Mouse (Mus musculus) bone marrow, adult 2 months (tissue): ENCODE measurements around the gene Taok3. TPM values are rescaled to one million over a fixed set of nuclear protein-coding genes. Genes with fewer than 3 reads are reported as not detected.

ENCODE experiments used
- H3K27ac ChIP-seq: fragments of 200-500 bp; 2 replicates; pipeline ENCODE4 v1.5.1; 2012; ENCODE audit warnings: low read depth, mild to moderate bottlenecking, control low read depth, inconsistent platforms, low read length; ENCODE audit not compliant: control insufficient read depth, poor library complexity, insufficient read depth
- H3K4me1 ChIP-seq: fragments of 200-500 bp; 2 replicates; pipeline ENCODE4 v1.6.1; 2011; ENCODE audit warnings: low read length; ENCODE audit not compliant: control insufficient read depth, insufficient read depth
- H3K4me3 ChIP-seq: fragments of 200-500 bp; replicated peaks from 2 replicates; pipeline ENCODE3; 2011; ENCODE audit warnings: mild to moderate bottlenecking, low read depth, low read length, control low read depth; ENCODE audit not compliant: control insufficient read depth
- CTCF ChIP-seq: fragments of 200-500 bp; IDR thresholded peaks from 2 replicates; pipeline ENCODE4 v1.5.1; 2011; ENCODE audit warnings: low read length, control low read depth; ENCODE audit not compliant: control insufficient read depth, insufficient read depth
- POLR2A ChIP-seq: fragments of 200-500 bp; IDR thresholded peaks from 2 replicates; pipeline ENCODE4 v1.6.1; 2011; ENCODE audit warnings: low read depth, mild to moderate bottlenecking, control low read depth, low read length, borderline replicate concordance; ENCODE audit not compliant: control insufficient read depth
- WGBS: fragments of 180-500 bp; shearing (Covaris S2); methylation state at CpG from one replicate; pipeline ENCODE4 v1.1.7; 2018; 5-methylcytosine and 5-hydroxymethylcytosine counted together
- polyA plus RNA-seq: library from polyadenylated mRNA; stranded (reverse); fragments of >200 nt; gene quantifications from 2 replicates; pipeline ENCODE4 v1.2.4, GENCODE M21; 2011; ENCODE audit warnings: low replicate concordance; ENCODE audit not compliant: missing spikeins, insufficient read depth, insufficient read length

Taok3 gene
- polyA plus RNA-seq, 1 experiment = 47.6 TPM

- 90% methylated on average over 14 of the region's 14 CpGs for WGBS
- no peak overlapping the region for H3K27ac ChIP-seq
Measured at GRCm38 (mm10) chr5:117271945-117272344, 152.0 kb downstream of the Taok3 start.

DNA sequence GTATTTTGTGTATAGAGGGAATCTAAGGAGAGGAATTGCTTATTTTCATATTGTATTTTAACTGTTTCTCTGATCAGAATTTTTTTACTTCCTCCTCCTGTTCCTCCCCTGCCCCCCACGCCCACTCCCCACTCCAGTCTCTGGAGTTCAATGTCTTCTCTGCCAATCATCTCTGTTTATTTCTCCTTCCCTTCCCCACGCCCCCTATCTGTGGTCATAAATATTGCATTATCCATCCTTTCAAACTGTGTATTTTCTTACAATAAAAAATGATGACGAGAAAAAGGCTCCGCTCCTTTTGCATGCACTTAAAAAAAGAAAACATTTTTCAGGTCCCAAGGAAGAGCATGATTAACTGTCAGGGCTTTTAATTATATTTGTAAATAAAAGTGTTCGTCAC is 154.9 kb downstream of the Taok3 start:
- Histone ChIP-seq H3K4me3 (no peak overlapping the region), H3K27ac (no peak overlapping the region), H3K4me1 (no peaks in the 10 kb centered on the region; the same call in 1 of the 2 replicates)
- 68% methylated on average over 5 of the region's 5 CpGs for WGBS
- no peak for TF ChIP-seq POLR2A
- no peak for TF ChIP-seq CTCF

More at GRCm38 (mm10) chr5:117271945-117272344, 152.0 kb downstream of the Taok3 start:
- TF ChIP-seq POLR2A = no peak
- no peak for TF ChIP-seq CTCF
- H3K4me1 ChIP-seq = no peaks in the 10 kb centered on the region; the same call in 1 of the 2 replicates
- no peak overlapping the region for H3K4me3 ChIP-seq

GRCm38 (mm10) chr5:117277784-117278183 is 157.9 kb downstream of the Taok3 start:
- Histone ChIP-seq H3K4me1 (no peaks in the 10 kb centered on the region), H3K4me3 (no peak overlapping the region), H3K27ac (no peak overlapping the region)
- WGBS = 91% methylated on average over 6 of the region's 6 CpGs
- no peak for TF ChIP-seq CTCF
- no peak for TF ChIP-seq POLR2A

- Histone ChIP-seq H3K4me3 (no peak overlapping the region), H3K27ac (no peak overlapping the region), H3K4me1 (no peaks in the 10 kb centered on the region)
- 76% methylated on average over 15 of the region's 15 CpGs for WGBS
- TF ChIP-seq POLR2A = no peak
- no peak for TF ChIP-seq CTCF
Measured at GRCm38 (mm10) chr5:117278809-117279668, 159.1 kb downstream of the Taok3 start.

DNA sequence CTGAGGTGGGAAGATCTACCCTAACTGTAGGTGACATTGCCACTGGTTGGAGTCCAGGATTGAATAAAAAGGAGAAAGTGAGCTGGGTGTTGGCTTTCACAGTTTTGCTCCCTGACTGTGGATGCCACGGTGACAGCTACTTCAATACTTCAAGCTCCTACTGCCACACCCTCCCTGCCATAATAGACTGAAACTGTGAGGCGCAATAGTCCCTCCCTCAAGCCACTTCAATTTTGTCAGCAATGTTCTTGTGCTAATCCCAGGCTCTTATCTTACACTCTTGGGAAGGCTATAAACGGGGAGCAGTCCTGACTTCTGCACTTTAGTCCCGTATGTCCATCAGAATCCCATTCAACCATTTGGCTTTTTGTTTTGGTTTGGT is 159.7 kb downstream of the Taok3 start:
- 77% methylated on average over 4 of the region's 4 CpGs for WGBS
- Histone ChIP-seq H3K4me1 (no peaks in the 10 kb centered on the region), H3K27ac (no peak overlapping the region), H3K4me3 (no peak overlapping the region)
- TF ChIP-seq CTCF (no peak), POLR2A (no peak)

DNA sequence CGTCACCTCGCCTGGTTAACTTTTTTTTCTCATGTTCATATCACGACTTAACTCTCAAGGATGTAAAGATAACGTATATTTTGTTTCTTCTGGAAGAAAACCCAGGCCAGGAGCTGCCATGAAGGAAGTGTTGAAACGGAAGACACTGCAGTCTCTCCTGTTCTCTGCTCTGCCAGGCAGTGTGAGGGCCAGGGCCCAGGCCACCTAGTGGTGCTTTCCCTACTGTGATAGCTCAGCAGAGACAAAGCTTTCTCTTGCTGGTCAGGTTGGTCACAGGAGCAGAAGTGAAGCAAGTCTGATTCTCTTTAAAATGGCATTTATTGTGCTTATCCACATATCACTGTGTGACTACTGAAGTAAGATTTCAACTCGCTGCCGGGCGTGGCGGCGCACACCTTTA is 161.6 kb downstream of the Taok3 start:
- H3K27ac ChIP-seq = no peak overlapping the region
- no peaks in the 10 kb centered on the region; the same call in 1 of the 2 replicates for H3K4me1 ChIP-seq
- 83% methylated on average over 10 of the region's 10 CpGs for WGBS
- no peak overlapping the region for H3K4me3 ChIP-seq
- TF ChIP-seq POLR2A = no peak
- 0 out of 2 replicates have a peak, but pooled peaks have one; percentile 4 for TF ChIP-seq CTCF

- WGBS = 62% methylated on average over 8 of the region's 8 CpGs
- Histone ChIP-seq H3K4me3 (no peak overlapping the region), H3K4me1 (no peaks in the 10 kb centered on the region; the same call in 1 of the 2 replicates), H3K27ac (no peak overlapping the region)
- TF ChIP-seq CTCF (no peak), POLR2A (no peak)
Measured at GRCm38 (mm10) chr5:117282360-117282759, 162.4 kb downstream of the Taok3 start.

GRCm38 (mm10) chr5:117284029-117284428 is 164.1 kb downstream of the Taok3 start:
- TF ChIP-seq CTCF (no peak), POLR2A (no peak)
- WGBS = 71% methylated on average over 9 of the region's 9 CpGs
- H3K4me3 ChIP-seq = no peak overlapping the region
- no peak overlapping the region for H3K27ac ChIP-seq
- no peaks in the 10 kb centered on the region; the same call in 1 of the 2 replicates for H3K4me1 ChIP-seq

GRCm38 (mm10) chr5:117284682-117285081 is 164.8 kb downstream of the Taok3 start:
- no peak overlapping the region for H3K4me3 ChIP-seq
- no peak for TF ChIP-seq CTCF
- TF ChIP-seq POLR2A = no peak
- no peak overlapping the region for H3K27ac ChIP-seq
- H3K4me1 ChIP-seq = no peaks in the 10 kb centered on the region; the same call in 1 of the 2 replicates
- 66% methylated on average over 7 of the region's 7 CpGs for WGBS
